Mouse (Mus musculus) urinary bladder, postnatal 10 days (tissue): ENCODE measurements around the gene Elf4.

Experiments used
- DNase-seq: peaks from one replicate; pipeline ENCODE4 v3.0.0; 2022; ENCODE audit warnings: low spot score

The Elf4 gene

DNA sequence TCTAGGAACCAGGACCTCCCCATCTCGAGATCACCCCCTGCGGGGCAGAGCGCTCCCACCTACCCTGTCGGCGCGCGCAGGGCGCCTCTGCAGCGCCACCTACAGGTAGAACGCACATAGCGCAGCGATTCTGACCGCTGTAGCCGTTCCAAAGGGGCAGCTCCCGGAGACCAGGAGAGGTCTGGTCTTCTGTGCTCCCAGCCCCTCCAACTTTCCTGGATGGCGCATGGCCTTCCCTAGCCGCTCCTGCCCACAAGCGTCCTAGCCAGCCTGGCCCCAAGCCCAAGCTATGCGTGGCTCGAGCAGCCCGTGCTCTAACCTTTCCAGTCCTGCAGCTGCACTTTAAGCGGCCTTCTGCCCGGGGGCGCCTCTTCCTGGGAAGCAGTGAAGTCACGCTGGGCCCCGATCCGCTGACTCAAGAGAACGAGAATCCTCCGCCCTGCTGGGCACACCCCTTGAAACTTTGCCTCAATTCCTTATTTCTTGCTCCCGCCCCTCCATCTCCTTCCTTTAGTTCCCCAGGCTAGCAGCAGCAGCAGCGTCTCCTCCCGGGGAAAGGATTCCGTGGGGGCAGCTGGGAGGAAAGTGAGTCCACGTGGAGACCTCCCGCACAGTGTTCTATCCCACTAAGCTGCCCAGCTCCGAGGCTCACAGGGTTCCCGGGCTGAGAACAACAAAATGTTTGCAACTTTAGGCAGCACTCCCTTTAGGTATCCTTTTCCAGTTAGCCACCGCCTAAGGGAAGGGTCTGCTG, at the start of gene Elf4:
Gene Elf4, minus strand, starts transcription at position 379 of the 754 bp plus-strand sequence.
- no peak for DNase-seq

DNA sequence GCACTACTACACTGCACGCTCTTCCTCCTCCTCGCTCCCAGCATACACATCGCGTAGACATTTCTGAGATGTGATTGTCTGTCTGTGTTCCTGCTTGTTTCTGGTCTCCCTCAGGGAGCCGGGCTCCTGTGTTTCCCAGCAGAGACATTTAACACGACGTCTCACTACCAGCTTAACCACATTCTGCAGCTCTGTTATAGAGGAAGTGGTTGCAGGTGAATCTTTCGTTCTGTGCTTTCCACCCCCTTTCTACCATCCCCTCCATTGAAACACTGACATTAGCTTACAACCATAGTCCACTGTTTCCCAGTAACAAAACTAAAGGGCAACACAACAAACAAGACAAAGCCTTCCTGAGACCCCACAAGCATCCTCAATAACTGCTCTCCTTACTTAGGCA, 30.8 kb upstream of the Elf4 start:
- DNase-seq = no peak

- no peak for DNase-seq
Measured at GRCm38 (mm10) chrX:48481687-48482086, 18.8 kb upstream of the Elf4 start.

DNA sequence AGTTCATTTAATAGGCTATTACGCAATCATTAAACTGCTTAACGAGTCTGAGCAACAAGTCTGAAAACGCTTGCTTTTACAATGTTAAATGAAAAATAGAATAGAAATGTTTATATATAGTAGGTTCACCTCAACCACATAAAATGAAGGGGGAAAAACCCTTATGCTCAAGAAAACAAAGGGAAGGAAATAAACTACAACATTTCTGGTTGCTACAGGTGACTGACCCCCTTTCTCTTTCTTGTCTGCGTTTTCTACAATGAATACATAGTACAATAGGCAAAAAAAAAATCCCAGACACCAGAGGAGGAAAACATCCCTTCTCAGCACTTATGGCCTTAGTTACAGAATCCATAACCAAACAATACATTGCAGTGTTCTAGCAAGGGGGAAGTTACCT, 18.2 kb upstream of the Elf4 start:
- no peak for DNase-seq

GRCm38 (mm10) chrX:48467355-48467946, 4.5 kb upstream of the Elf4 start:
- DNase-seq = no peak

DNA sequence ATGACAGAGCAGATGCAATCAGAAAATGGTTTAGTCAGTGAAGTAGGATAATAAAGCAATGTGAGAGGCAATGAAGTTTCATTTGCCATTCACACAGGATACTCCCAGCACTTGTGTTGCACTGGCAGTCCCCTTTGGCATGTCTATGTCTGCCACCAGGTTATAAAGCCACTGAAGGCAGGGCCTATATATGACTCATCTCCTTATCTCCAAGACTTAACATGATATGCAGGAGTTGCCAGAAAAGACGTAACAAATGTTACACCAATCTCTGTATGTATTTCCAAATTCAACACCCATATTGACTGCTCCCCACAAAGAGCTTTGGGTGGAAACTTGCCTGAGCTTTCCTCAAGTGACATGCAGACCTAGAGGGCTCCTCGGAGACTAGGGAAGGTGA, 3.2 kb upstream of the Elf4 start:
- DNase-seq = no peak

DNA sequence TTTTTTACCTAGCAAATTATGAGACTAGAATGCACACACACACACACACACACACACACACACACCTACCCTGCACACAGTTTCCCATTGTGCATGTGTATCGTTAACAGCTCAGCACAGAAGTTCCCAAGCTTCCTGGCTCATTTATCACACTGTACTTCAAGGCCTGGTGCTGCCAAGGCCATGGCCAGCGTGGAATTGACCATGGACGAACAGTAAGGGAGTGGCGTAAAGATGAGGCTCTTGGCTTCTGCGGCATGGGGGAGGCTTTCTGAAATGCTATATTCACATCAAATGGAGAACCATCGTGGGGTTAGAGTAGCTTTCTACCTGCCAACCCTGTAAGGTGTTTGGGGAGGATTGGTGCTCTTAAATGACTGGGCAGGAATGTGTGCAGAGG, 1.5 kb upstream of the Elf4 start:
- DNase-seq = no peak

DNA sequence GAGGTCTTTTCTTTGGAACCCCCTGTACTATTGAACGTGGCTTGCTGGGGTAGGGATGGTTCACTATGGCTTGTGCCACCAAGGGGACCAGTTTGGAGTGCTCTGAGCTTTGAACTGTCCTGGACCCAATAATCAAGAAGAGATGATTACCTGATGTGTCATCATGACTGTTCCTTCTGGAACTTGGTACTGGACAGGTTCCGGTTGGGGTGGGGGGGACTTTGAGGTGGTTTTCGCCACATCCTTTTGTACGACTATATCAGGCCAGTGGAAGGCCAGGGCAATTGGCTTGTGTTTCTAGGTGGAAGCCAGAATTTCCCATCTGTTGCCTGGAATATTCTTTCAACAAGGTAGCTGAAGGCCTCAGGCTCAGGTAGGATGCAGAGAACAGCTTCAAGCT, 704 bp upstream of the Elf4 start:
- DNase-seq = no peak

- no peak for DNase-seq
Measured at GRCm38 (mm10) chrX:48462297-48462696, 635 bp downstream of the Elf4 start.

DNA sequence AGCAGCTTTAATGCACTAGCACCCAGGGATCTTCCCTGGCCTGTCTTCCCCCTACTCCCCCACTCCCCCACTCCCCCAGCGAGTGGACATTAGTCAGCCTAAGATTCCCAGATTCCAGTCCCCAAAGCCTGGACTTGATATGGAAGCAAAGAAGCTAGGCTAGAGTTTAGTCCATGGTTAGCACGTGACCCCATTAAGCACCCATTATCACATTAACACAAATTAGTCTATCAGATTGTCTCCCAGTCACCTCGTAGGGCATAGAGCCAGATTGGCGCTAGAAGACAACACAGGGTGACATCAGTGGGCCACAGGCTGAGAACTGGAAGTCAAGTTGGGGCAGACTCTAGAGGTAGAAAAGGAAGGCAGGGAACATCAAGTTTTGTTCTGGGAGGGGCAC, 1.9 kb downstream of the Elf4 start:
- no peak for DNase-seq

- no peak for DNase-seq
Measured at GRCm38 (mm10) chrX:48460496-48460895, 2.4 kb downstream of the Elf4 start.

- no peak for DNase-seq
Measured at GRCm38 (mm10) chrX:48456956-48457355, 6.0 kb downstream of the Elf4 start.

GRCm38 (mm10) chrX:48455018-48455417, 7.9 kb downstream of the Elf4 start:
- DNase-seq = no peak

GRCm38 (mm10) chrX:48454495-48454878, 8.4 kb downstream of the Elf4 start:
- no peak for DNase-seq

GRCm38 (mm10) chrX:48453736-48454494, 9.0 kb downstream of the Elf4 start:
- no peak for DNase-seq

DNA sequence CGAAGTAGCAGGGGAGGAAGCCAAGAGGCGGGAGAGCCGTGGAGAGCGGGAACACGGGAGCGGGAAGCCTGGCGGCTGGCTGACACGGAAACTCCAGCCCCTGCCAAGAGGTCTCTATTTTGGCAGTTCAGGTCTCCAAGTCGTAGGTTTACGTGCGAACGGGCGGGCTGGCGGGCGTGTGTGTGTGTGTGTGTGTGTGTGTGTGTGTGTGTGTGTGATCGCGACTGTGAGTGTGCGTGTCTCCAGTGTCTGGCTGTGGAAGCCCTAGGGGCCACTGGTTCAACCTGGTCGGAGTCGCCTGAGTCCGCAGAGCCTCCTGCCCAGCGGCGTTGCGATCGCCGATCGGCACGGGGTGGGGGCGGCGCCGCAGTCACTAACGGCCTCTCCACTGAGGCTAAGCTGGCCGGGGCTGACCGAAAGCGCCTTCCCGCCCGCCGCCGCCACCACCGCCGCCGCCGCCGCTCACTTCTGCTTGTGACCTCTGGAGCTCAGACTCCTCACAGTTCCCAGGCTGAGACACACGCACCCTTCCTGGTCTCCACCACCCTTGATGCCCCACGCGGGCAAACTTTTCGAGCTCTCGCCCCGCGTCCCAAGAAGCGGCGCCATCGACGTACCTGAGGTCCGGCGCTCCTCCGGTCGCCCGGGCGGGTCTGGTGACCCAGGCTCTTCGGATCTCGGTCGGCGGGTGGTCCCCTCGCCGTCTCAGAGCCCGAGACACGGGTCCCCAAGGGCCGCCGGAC, 9.8 kb downstream of the Elf4 start:
- DNase-seq = no peak

GRCm38 (mm10) chrX:48452231-48452890, 10.6 kb downstream of the Elf4 start:
- DNase-seq = no peak

DNA sequence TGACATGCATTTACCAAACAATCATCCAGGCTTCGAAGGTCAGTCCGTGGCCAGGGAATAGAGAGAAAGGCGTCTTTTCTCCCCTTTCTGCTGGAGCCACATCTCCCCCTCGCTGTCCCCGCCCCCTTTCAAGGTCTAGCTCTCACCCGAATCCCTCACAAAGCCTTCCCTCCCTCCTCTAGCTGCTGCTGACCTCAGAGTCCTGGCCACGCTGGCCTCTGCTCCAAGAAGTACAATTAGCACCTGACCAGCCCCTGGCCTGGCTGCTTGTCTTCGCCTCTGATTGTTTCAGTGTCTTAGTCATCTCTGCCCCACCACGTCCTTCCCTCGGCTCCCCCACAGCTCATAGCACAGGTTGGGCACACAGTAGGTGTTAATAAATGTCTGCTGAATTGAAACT, 13.3 kb downstream of the Elf4 start:
- DNase-seq = no peak

DNA sequence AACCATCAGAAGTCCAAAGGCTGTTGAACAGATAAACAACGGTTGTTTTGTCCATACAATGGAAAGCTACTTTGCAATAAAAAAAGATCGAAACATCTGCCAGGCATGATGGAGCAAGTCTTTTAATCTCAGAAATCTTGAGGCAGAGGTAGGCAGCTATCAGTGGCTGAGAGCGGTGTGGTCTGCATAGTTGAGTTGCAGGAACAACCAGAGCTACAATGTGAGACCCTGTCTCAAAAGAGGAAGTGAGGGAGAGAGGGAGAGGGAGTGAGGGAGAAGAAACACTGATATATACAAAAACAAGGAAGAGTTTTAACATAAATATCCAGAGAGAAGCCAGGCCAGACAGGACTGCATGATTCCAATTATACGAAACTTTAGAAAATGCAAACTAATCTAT, 18.3 kb downstream of the Elf4 start:
- no peak for DNase-seq

- DNase-seq = no peak
Measured at GRCm38 (mm10) chrX:48441954-48442353, 21.0 kb downstream of the Elf4 start.

DNA sequence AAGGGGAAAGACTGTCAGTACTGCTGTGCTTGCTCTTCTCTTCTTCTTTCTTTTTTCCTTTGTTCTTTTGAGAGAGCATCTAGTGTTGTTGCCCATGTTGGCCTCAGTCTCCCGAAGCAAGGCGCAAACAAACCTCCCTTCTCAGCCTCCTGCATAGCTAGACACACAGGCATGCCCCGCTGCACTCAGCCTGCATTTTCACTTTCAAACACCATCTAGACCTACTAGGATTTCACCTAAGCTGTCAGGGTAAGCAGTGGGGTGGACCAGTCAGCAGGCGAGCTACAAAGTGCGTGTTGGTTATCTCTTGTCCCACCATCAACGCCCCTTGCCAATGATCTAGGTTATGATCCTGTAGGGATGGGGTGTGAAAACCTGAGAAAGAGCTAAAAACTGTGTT, 21.4 kb downstream of the Elf4 start:
- DNase-seq = no peak

- DNase-seq = no peak
Measured at GRCm38 (mm10) chrX:48439036-48439435, 23.9 kb downstream of the Elf4 start.
